Mouse (Mus musculus) right cerebral cortex, adult 18-20 months (tissue): ENCODE measurements around the gene Klf13.

Experiments used
- DNase-seq: peaks from one replicate; pipeline ENCODE4 v3.0.0; 2022; ENCODE audit warnings: mixed read lengths

Gene Klf13

GRCm38 (mm10) chr7:63905190-63905589 is 33.5 kb downstream of the Klf13 start:
- no peak for DNase-seq

- DNase-seq, result no peak
Observed at GRCm38 (mm10) chr7:63903635-63904380, 34.9 kb downstream of the Klf13 start.

- DNase-seq, result no peak
Observed at GRCm38 (mm10) chr7:63902604-63903210, 36.0 kb downstream of the Klf13 start.

GRCm38 (mm10) chr7:63901942-63902341 is 36.8 kb downstream of the Klf13 start:
- no peak for DNase-seq

- DNase-seq, result peak; percentile 70
Observed at GRCm38 (mm10) chr7:63901346-63901745, 37.4 kb downstream of the Klf13 start.

GRCm38 (mm10) chr7:63900411-63900810 is 38.3 kb downstream of the Klf13 start:
- no peak for DNase-seq

GRCm38 (mm10) chr7:63899925-63900324 is 38.8 kb downstream of the Klf13 start:
- DNase-seq, result no peak

GRCm38 (mm10) chr7:63898201-63898600 is 40.5 kb downstream of the Klf13 start:
- DNase-seq, result no peak

- no peak for DNase-seq
Observed at GRCm38 (mm10) chr7:63897655-63898054, 41.1 kb downstream of the Klf13 start.

- DNase-seq, result peak; percentile 96
Observed at GRCm38 (mm10) chr7:63896968-63897468, 41.7 kb downstream of the Klf13 start.

- DNase-seq, result no peak
Observed at GRCm38 (mm10) chr7:63896276-63896967, 42.3 kb downstream of the Klf13 start.

- DNase-seq, result no peak
Observed at GRCm38 (mm10) chr7:63895223-63895622, 43.5 kb downstream of the Klf13 start.

GRCm38 (mm10) chr7:63894662-63895061 is 44.1 kb downstream of the Klf13 start:
- no peak for DNase-seq

GRCm38 (mm10) chr7:63893729-63894128 is 45.0 kb downstream of the Klf13 start:
- DNase-seq, result no peak

- no peak for DNase-seq
Observed at GRCm38 (mm10) chr7:63893201-63893600, 45.5 kb downstream of the Klf13 start.

- DNase-seq, result no peak
Observed at GRCm38 (mm10) chr7:63891488-63892075, 47.1 kb downstream of the Klf13 start.

- no peak for DNase-seq
Observed at GRCm38 (mm10) chr7:63889116-63889975, 49.4 kb downstream of the Klf13 start.

- no peak for DNase-seq
Observed at GRCm38 (mm10) chr7:63888674-63889073, 50.0 kb downstream of the Klf13 start.

GRCm38 (mm10) chr7:63887602-63888123 is 51.1 kb downstream of the Klf13 start:
- DNase-seq, result no peak

- DNase-seq, result no peak
Observed at GRCm38 (mm10) chr7:63887034-63887551, 51.6 kb downstream of the Klf13 start.

GRCm38 (mm10) chr7:63885025-63885424 is 53.7 kb downstream of the Klf13 start:
- no peak for DNase-seq

- no peak for DNase-seq
Observed at GRCm38 (mm10) chr7:63882739-63883138, 56.0 kb downstream of the Klf13 start.
